Mouse (Mus musculus) natural killer cell, adult 2 months (primary cell): ENCODE results near the gene Slmap.
"Not testable (repeated sequence)": the region's sequence is repeated elsewhere in the genome, so short reads cannot be mapped to it uniquely, and the experiment has no call there.

ENCODE experiments used
- DNase-seq, 2 experiments: peaks; one replicate each; pipeline ENCODE4 v3.0.0; 2022; ENCODE audit warnings: low spot score in 2 of 2

Slmap gene

GRCm38 (mm10) chr14:26533267-26533666, 1.5 kb downstream of the Slmap start:
- no peak for DNase-seq

- DNase-seq, result no peak
These were observed 2.0 kb downstream of the Slmap start for GRCm38 (mm10) chr14:26532752-26533151.

GRCm38 (mm10) chr14:26531410-26532313, 3.1 kb downstream of the Slmap start:
- DNase-seq, result no peak

- no peak for DNase-seq
These were observed 4.4 kb downstream of the Slmap start for GRCm38 (mm10) chr14:26530350-26530749.

GRCm38 (mm10) chr14:26528296-26528695, 6.4 kb downstream of the Slmap start:
- no peak for DNase-seq

GRCm38 (mm10) chr14:26525955-26526354, 8.8 kb downstream of the Slmap start:
- no peak for DNase-seq

- DNase-seq, result no peak
These were observed 11.6 kb downstream of the Slmap start for GRCm38 (mm10) chr14:26523082-26523481.

- no peak for DNase-seq
These were observed 14.9 kb downstream of the Slmap start for GRCm38 (mm10) chr14:26519831-26520230.

GRCm38 (mm10) chr14:26517843-26518242, 16.9 kb downstream of the Slmap start:
- DNase-seq, result no peak

- not testable (repeated sequence) for DNase-seq
These were observed 18.5 kb downstream of the Slmap start for GRCm38 (mm10) chr14:26516232-26516631.

- DNase-seq, result peak in 1 of 2 experiments; percentile 32
These were observed 18.9 kb downstream of the Slmap start for GRCm38 (mm10) chr14:26515802-26516201.

- no peak for DNase-seq
These were observed 24.2 kb downstream of the Slmap start for GRCm38 (mm10) chr14:26510545-26510944.

GRCm38 (mm10) chr14:26508150-26508549, 26.6 kb downstream of the Slmap start:
- no peak for DNase-seq

GRCm38 (mm10) chr14:26507361-26507760, 27.4 kb downstream of the Slmap start:
- no peak for DNase-seq

- DNase-seq, result no peak
These were observed 30.2 kb downstream of the Slmap start for GRCm38 (mm10) chr14:26504541-26504940.

- no peak for DNase-seq
These were observed 34.4 kb downstream of the Slmap start for GRCm38 (mm10) chr14:26500136-26500933.

- no peak for DNase-seq
These were observed 39.7 kb downstream of the Slmap start for GRCm38 (mm10) chr14:26495021-26495420.

GRCm38 (mm10) chr14:26491150-26491549, 43.6 kb downstream of the Slmap start:
- DNase-seq, result peak; percentile 44 to 69

- DNase-seq, result no peak
These were observed 46.3 kb downstream of the Slmap start for GRCm38 (mm10) chr14:26488329-26489020.

GRCm38 (mm10) chr14:26486416-26487198, 48.1 kb downstream of the Slmap start:
- no peak for DNase-seq

GRCm38 (mm10) chr14:26481457-26481856, 53.3 kb downstream of the Slmap start:
- no peak for DNase-seq
